Mouse (Mus musculus): ENCODE data around the gene Ugt1a10.
"Not testable (repeated sequence)": the region's sequence is repeated elsewhere in the genome, so short reads cannot be mapped to it uniquely, and the experiment has no call there.

Gene Ugt1a10

GRCm38 (mm10) chr1:88140492-88140891, 85.3 kb downstream of the Ugt1a10 start:
- not testable (repeated sequence) for DNase-seq (ENCODE audit: low spot score in 2 of 2)

GRCm38 (mm10) chr1:88143966-88144675, 88.9 kb downstream of the Ugt1a10 start:
- peak in 1 of 2 experiments; percentile 30 for DNase-seq (ENCODE audit: low spot score in 2 of 2)

GRCm38 (mm10) chr1:88145278-88145677, 90.1 kb downstream of the Ugt1a10 start:
- DNase-seq (ENCODE audit: low spot score in 2 of 2): not testable (repeated sequence)

GRCm38 (mm10) chr1:88150133-88150532, 94.9 kb downstream of the Ugt1a10 start:
- DNase-seq (ENCODE audit: low spot score in 2 of 2): not testable (repeated sequence)

GRCm38 (mm10) chr1:88158430-88158829, 103.2 kb downstream of the Ugt1a10 start:
- no peak for DNase-seq (ENCODE audit: low spot score in 2 of 2)

- DNase-seq (ENCODE audit: low spot score in 2 of 2): no peak
Observed at GRCm38 (mm10) chr1:88165711-88166110, 110.5 kb downstream of the Ugt1a10 start, which contains the start of gene Ugt1a5. Gene Ugt1a5, plus strand, starts transcription at chr1:88166012.

GRCm38 (mm10) chr1:88172190-88172589, 117.0 kb downstream of the Ugt1a10 start:
- not testable (repeated sequence) for DNase-seq (ENCODE audit: low spot score in 2 of 2)

GRCm38 (mm10) chr1:88179657-88180056, 124.5 kb downstream of the Ugt1a10 start:
- DNase-seq (ENCODE audit: low spot score in 2 of 2): no peak

GRCm38 (mm10) chr1:88186325-88186935, 131.2 kb downstream of the Ugt1a10 start:
- DNase-seq (ENCODE audit: low spot score in 2 of 2): no peak

- DNase-seq (ENCODE audit: low spot score in 2 of 2): no peak
Observed at GRCm38 (mm10) chr1:88192136-88192535, 136.9 kb downstream of the Ugt1a10 start.

- DNase-seq (ENCODE audit: low spot score in 2 of 2): no peak
Observed at GRCm38 (mm10) chr1:88195687-88196086, 140.5 kb downstream of the Ugt1a10 start.

GRCm38 (mm10) chr1:88197443-88197842, 142.3 kb downstream of the Ugt1a10 start:
- no peak for DNase-seq (ENCODE audit: low spot score in 2 of 2)

- no peak for DNase-seq (ENCODE audit: low spot score in 2 of 2)
Observed at GRCm38 (mm10) chr1:88199996-88200395, 144.8 kb downstream of the Ugt1a10 start.

- no peak for DNase-seq (ENCODE audit: low spot score in 2 of 2)
Observed at GRCm38 (mm10) chr1:88200456-88200855, 145.3 kb downstream of the Ugt1a10 start, which contains the start of gene Ugt1a2. Gene Ugt1a2, plus strand, starts transcription at chr1:88200601.

GRCm38 (mm10) chr1:88205294-88205922, 150.2 kb downstream of the Ugt1a10 start, which contains the start of gene Dnajb3:
Gene Dnajb3, minus strand, starts transcription at chr1:88205782.
- peak; percentile 65 to 80 for DNase-seq (ENCODE audit: low spot score in 2 of 2)

GRCm38 (mm10) chr1:88206843-88207479, 151.8 kb downstream of the Ugt1a10 start:
- no peak for DNase-seq (ENCODE audit: low spot score in 2 of 2)

- no peak for DNase-seq (ENCODE audit: low spot score in 2 of 2)
Observed at GRCm38 (mm10) chr1:88211812-88212211, 156.6 kb downstream of the Ugt1a10 start, which contains the start of gene Ugt1a1. Gene Ugt1a1, plus strand, starts transcription at chr1:88211959.

GRCm38 (mm10) chr1:88212341-88213045, 157.3 kb downstream of the Ugt1a10 start:
- DNase-seq (ENCODE audit: low spot score in 2 of 2): no peak

GRCm38 (mm10) chr1:88213061-88213460, 157.9 kb downstream of the Ugt1a10 start:
- no peak for DNase-seq (ENCODE audit: low spot score in 2 of 2)

- no peak for DNase-seq (ENCODE audit: low spot score in 2 of 2)
Observed at GRCm38 (mm10) chr1:88213766-88214461, 158.7 kb downstream of the Ugt1a10 start.

Data from frontal cortex, postnatal 25 days (tissue).